Mouse (Mus musculus) E14TG2a.4 (cell line): ENCODE measurements around the gene Lmo4.

Source experiments
- H3K27me3 ChIP-seq: 2 replicates; pipeline ENCODE4 v1.6.1; 2014; ENCODE audit warnings: low read length, control low read depth; ENCODE audit not compliant: insufficient read depth
- H3K36me3 ChIP-seq: 2 replicates; pipeline ENCODE4 v1.6.1; 2014; ENCODE audit warnings: low read length, control low read depth; ENCODE audit not compliant: insufficient read depth
- H3K4me1 ChIP-seq: replicated peaks from 2 replicates; pipeline ENCODE4 v1.6.1; 2014; ENCODE audit warnings: low read depth, low read length, control low read depth
- H3K4me3 ChIP-seq: replicated peaks from 2 replicates; pipeline ENCODE4 v1.5.1; 2014; ENCODE audit warnings: mild to moderate bottlenecking, low read length
- H3K9me3 ChIP-seq: 2 replicates; pipeline ENCODE4 v1.6.1; 2014; ENCODE audit warnings: low read length, control low read depth
- CTCF ChIP-seq: conservative IDR thresholded peaks from 2 replicates; pipeline ENCODE4 v1.5.1; 2014; ENCODE audit warnings: low read length
- NANOG ChIP-seq: IDR thresholded peaks from 2 replicates; pipeline ENCODE4 v1.6.1; 2014; ENCODE audit warnings: borderline replicate concordance, low read length, mixed read lengths
- POU5F1 ChIP-seq: IDR thresholded peaks from 2 replicates; pipeline ENCODE4 v1.6.1; 2014; ENCODE audit warnings: low read length, borderline replicate concordance

Lmo4 gene

DNA sequence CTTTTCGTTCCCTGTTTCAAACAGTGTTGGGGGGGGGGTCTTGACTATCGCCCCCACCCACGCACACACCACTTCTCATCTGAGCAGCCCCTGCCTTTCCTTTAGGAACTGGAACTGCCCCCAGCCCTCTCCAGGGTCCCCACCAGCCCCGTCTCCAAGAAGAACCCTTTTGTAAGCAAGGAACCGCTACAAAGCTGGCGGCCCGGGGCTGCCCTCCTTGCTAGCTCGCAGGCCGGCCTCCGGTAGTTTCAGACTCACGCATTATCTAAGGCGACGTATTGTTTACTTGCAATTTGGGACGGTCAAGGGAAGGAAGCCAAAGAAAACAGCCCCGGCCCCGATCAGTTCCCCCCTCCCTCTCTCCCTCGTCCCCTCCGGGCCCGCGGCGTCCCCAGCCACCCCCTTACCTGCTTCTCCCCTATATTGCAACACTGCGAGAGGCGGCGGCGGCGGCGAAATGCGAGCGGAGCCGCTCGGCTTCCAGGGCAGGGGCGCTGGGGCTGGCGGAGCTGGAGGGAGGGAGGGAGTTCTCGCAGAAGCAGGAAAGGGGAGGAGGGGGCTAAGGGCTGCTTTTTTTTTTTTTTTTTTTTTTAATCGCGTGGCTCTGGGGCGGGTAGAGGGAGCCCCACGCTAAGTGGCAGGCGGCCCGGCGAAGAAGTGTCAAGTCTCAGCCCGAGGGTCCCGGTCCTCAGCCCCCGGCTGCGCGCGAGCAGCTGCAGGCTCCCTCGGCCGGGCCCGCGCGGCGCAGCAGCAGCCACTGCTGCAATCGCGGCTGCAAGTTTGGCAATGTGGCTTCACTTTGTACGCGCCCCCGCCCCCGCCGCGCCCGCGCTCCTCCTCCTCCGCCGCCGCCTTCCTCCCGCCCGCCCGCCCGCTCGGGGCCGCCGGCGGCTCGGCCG lies at the start of gene Lmo4:
Gene Lmo4, minus strand, starts transcription at position 808 of the 899 bp plus-strand sequence.
- H3K9me3 ChIP-seq, result no peaks in the 10 kb centered on the region
- TF ChIP-seq POU5F1 (no peak), CTCF (no peak), NANOG (no peak)
- peaks cover 48% of the 10 kb centered on the region for H3K27me3 ChIP-seq
- H3K4me3 ChIP-seq, result peak within 1 kb of the TSS; percentile 82
- peaks cover 33% of the 10 kb centered on the region for H3K4me1 ChIP-seq
- no peaks in the 10 kb centered on the region for H3K36me3 ChIP-seq

DNA sequence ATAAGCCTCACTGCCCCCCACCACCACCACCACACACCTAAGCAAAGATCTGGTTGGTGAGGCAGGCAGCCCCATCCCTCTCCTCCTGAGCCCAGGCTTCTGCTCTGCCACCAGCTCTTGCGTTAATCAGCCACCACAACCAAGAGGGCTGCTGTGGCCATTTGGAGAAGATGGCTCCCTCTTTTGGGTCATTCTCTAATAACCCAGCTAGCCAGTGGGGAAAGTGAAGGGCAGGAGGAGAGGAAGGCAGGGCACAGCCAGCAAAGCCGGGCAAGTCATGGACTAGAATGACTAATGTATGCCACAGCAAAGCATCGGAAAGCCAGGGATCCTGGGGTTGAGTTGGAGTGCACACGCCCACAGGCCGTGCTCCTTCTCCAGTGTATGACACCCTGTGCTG lies 49.3 kb upstream of the Lmo4 start:
- Histone ChIP-seq H3K4me1 (no peaks in the 10 kb centered on the region), H3K36me3 (no peaks in the 10 kb centered on the region), H3K4me3 (no peak overlapping the region), H3K27me3 (no peaks in the 10 kb centered on the region; the same call in 1 of the 2 replicates), H3K9me3 (no peaks in the 10 kb centered on the region)
- no peak for TF ChIP-seq POU5F1
- TF ChIP-seq CTCF, result no peak
- TF ChIP-seq NANOG, result no peak

DNA sequence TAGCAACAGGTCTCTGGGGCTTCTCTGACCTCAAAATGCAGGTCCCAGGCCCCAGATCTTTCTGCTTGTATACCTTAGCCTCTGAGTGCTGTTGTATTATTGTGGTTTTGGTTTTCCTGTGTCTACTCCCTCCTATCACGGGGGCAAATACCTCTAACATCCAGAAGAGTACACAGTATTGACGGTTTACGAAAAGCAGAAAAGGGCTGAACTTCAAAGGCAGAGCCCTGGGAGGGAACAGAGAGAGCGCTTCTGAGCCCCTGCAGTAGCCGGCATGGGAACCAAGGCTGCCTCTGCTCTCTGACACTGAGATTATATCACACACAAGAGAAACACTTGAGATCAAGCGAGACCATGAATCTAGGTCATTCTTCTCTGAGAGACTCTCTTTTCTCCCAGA lies 48.0 kb upstream of the Lmo4 start:
- TF ChIP-seq NANOG (no peak), CTCF (no peak), POU5F1 (no peak)
- no peaks in the 10 kb centered on the region for H3K9me3 ChIP-seq
- no peaks in the 10 kb centered on the region for H3K36me3 ChIP-seq
- H3K4me3 ChIP-seq, result no peak overlapping the region
- no peaks in the 10 kb centered on the region for H3K4me1 ChIP-seq
- H3K27me3 ChIP-seq, result no peaks in the 10 kb centered on the region

DNA sequence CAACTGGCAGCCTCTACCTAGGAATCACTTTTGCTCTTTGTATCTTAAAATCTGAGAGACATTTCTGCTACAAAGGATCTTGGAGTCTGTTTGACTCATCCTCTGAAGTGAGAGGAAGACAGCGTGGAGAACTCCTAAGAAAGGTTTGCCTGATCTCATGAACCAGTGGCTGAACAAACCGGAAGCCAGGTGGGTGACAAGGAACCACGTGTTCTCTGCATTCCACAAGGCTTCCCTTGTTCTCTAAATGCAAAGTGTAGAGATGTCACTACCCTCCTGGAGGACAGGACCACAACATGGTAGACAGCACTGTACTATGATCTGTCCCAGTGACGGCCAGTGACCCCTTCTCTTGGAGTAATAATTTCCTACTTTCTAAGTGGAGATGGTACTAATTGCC lies 47.1 kb upstream of the Lmo4 start:
- H3K4me3 ChIP-seq, result no peak overlapping the region
- no peaks in the 10 kb centered on the region for H3K9me3 ChIP-seq
- no peaks in the 10 kb centered on the region for H3K27me3 ChIP-seq
- no peaks in the 10 kb centered on the region for H3K4me1 ChIP-seq
- TF ChIP-seq NANOG (no peak), POU5F1 (no peak), CTCF (no peak)
- no peaks in the 10 kb centered on the region for H3K36me3 ChIP-seq

DNA sequence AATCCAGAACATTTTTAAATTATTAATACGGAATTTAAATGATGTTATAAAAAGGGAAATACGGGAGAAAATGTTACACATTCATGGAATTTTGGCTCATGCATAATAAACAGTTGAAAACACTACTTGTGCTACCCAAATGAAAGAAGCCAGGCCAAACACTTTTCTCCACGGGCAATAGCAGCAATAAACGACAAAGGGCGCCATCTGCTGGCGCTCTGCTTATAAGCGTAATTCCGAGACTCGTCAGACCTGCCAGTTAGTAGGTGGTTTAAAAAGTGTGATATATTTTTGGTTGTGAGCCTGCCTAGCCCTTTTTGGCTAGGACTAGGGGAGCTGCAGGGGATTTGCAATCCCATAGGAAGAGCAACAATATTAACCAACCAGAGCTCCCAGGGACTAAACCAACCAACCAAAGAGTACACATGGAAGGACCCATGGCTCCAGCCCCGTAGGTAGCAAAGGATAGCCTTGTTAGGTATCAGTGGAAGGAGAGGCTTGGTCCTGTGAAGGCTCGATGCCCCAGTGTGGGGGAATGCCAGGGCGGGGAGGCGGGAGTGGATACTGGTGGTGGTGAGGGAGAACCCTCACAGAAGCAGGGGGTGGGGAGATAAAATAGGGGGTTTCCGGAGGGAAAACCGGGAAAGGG lies 37.1 kb upstream of the Lmo4 start:
- peaks cover 7% of the 10 kb centered on the region; the same call in 1 of the 2 replicates for H3K9me3 ChIP-seq
- no peaks in the 10 kb centered on the region for H3K36me3 ChIP-seq
- no peak overlapping the region for H3K4me3 ChIP-seq
- peaks cover 12% of the 10 kb centered on the region for H3K27me3 ChIP-seq
- TF ChIP-seq POU5F1 (no peak), NANOG (no peak), CTCF (peak; percentile 71)
- no peaks in the 10 kb centered on the region for H3K4me1 ChIP-seq

DNA sequence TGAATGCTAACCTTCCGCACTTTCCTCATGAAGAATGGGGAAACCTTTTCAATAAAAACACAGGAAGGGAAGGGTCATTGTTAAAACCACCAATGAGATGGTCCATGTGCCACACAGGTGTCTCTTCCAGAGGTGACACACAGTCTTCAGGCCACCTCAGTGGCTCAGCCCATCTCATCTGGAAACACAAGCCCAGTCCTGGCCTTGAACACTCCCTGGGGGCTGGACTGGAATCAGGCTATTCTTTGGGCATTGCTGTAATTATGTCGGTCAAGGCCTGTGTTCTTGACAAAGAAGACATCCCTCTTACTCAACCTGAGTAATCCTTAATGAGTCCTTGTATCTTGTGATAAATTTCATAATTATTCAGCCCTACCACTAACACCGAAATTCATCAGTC lies 36.1 kb upstream of the Lmo4 start:
- no peak for TF ChIP-seq CTCF
- no peak for TF ChIP-seq POU5F1
- TF ChIP-seq NANOG, result no peak
- H3K36me3 ChIP-seq, result no peaks in the 10 kb centered on the region
- peaks cover 12% of the 10 kb centered on the region for H3K27me3 ChIP-seq
- H3K4me3 ChIP-seq, result no peak overlapping the region
- H3K9me3 ChIP-seq, result peaks cover 7% of the 10 kb centered on the region; the same call in 1 of the 2 replicates
- no peaks in the 10 kb centered on the region for H3K4me1 ChIP-seq

DNA sequence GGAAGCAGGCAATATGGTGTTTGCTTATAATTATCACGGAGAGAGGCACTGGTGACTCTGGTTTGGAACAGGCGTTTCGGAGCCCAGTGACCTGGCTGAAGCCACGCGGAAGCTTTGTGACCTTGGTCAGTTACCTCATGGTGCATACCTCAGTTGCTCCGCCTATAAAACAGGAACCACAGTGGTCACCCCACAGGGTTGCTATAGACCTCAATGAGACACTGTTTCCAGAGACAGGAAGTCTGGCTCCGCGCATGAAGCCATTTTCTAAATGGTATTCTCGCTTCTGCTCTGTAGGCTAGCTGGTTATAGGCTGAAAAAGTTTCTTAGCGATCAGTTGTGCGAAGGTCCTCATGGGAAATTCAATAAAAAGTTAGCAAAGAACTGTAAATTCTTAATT lies 33.5 kb upstream of the Lmo4 start:
- H3K4me3 ChIP-seq, result no peak overlapping the region
- TF ChIP-seq CTCF, result no peak
- TF ChIP-seq NANOG, result no peak
- TF ChIP-seq POU5F1, result no peak
- H3K9me3 ChIP-seq, result peaks cover 7% of the 10 kb centered on the region; the same call in 1 of the 2 replicates
- H3K27me3 ChIP-seq, result peaks cover 8% of the 10 kb centered on the region
- no peaks in the 10 kb centered on the region for H3K36me3 ChIP-seq
- no peaks in the 10 kb centered on the region for H3K4me1 ChIP-seq

DNA sequence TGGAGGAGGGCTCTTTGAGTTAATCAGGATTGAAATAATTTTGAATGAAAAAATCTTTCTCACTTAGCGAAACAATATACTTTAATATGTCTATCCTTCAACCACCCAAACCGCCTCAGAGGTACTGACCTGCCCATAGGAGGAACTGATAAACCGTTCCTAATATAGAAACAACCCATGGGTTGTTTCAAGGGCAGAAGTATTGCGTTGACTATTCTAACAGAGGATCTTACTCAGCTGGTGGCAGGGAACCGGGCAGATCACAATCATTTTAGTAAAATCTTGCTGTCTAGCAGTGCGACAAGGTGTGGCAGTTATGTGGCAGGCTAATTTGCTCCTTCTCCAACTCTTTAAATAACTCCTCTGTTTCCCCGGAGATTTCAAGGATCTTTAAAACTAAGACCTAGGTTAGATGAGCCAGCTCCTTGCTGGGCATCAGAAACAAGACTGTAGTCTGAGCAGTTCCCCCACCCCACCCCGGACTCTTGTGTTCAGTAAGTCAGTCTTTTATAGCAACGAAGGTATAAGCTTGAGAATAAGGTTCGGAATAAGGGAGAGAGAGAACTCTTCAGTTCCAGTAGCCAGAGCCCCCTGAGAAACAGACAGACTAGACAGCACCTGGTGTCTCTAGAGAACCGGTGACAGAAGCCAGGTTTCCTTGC lies 27.5 kb upstream of the Lmo4 start:
- Histone ChIP-seq H3K27me3 (no peaks in the 10 kb centered on the region), H3K4me1 (no peaks in the 10 kb centered on the region), H3K36me3 (no peaks in the 10 kb centered on the region), H3K9me3 (no peaks in the 10 kb centered on the region), H3K4me3 (no peak overlapping the region)
- no peak for TF ChIP-seq POU5F1
- no peak for TF ChIP-seq CTCF
- TF ChIP-seq NANOG, result no peak
